Mouse (Mus musculus): ENCODE data around the gene Psma6.

- TF ChIP-seq CTCF (IDR thresholded peaks at IDR 0.05; ENCODE audit: control insufficient read depth, insufficient read depth, insufficient read length) (no peak), MAX (IDR thresholded peaks at IDR 0.05) (no peak), USF1 (IDR thresholded peaks at IDR 0.05; ENCODE audit: low read depth) (no peak), CEBPB (IDR thresholded peaks at IDR 0.05; ENCODE audit: low read depth) (no peak), MYOG (IDR thresholded peaks at IDR 0.05; ENCODE audit: control insufficient read depth, extremely low read depth, insufficient read length) (no peak), MYOD1 (IDR thresholded peaks at IDR 0.05; ENCODE audit: control insufficient read depth, insufficient read length, low read depth) (no peak)
These were observed 71.2 kb downstream of the Psma6 start for GRCm38 (mm10) chr12:55455206-55455605.

All from C2C12 (cell line).